29 mouse cellular contexts compared by ENCODE assay signal in the genomic region with DNA sequence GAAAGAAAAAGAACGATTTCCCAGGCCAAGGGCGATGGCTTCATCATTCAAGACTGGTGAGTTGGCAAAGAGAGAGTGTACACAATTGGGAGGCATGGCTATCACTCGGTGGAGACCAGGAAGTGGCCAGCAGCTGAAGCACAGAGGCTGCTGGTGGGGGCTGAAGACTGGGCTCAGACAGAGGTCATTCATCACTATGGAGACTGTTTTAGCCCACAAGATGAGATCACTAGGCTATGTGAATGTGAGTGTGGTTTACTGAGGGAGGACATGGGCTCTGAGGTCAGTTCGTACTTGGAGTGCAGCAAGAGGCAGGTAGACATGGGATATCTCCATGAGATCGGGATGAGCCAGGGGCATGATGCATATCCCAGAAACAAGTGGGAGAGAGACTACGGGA.
DNase-seq lines count a peak whose midpoint lies in the region; ATAC-seq lines count a peak whose summit lies in the region.
"Had no signal": no experiment of that assay in that cellular context is flagged by ENCODE, and none has a peak within 500 bp of the region (broad histone marks: within the 10 kb centered on the region; RNA-seq: fewer than 3 reads in every experiment).

No protein-coding gene starts in this region.

- intact Hi-C loops in heart, postnatal 10 days (cut with DNase I): no loop called here

- H3K9me3 ChIP-seq in kidney, embryonic 15.5 days (replicated peaks): no peaks in the 10 kb centered on the region
- H3K9me3 ChIP-seq: embryonic facial prominence, embryonic 10.5 days; embryonic facial prominence, embryonic 13.5 days; heart, embryonic 12.5 days; heart, embryonic 15.5 days had no signal

- ATAC-seq in kidney, embryonic 15.5 days (replicated peaks; ENCODE audit: low FRiP score): no peak
- ATAC-seq: forebrain, embryonic 14.5 days; forebrain, postnatal 0 days; hindbrain, postnatal 0 days; inflammation-experienced regulatory T-cells, adult 6 months; intestine, embryonic 16.5 days had no signal

- DNase-seq in adrenal gland, adult (ENCODE audit: inconsistent age in 2 of 2, low spot score in 1 of 2): peak; percentile 33 to 67
- DNase-seq in adrenal gland, postnatal 10 days: no peak
- DNase-seq in heart, adult 11 months: peak; percentile 45
- no peak for DNase-seq in heart, postnatal 10 days
- DNase-seq in 3134 (ENCODE audit: extremely low read depth, insufficient read length, low spot score) (peak; percentile 18), NIH3T3 (ENCODE audit: low read depth) (peak; percentile 44)
- no peak for DNase-seq in spleen, postnatal 4 days (ENCODE audit: low spot score in 2 of 2)
- DNase-seq: adrenal gland, postnatal 36 days; cerebellum, adult 11 months; cerebellum, adult 2 months; cerebellum, adult 9-11 months; cerebellum, postnatal 25 days; forebrain, postnatal 0 days; gastrocnemius, adult 2 months; gastrocnemius, postnatal 14 days; heart, adult 18-20 months; heart, postnatal 14 days; heart, postnatal 4 days; kidney, adult 18-20 months had no signal

- WGBS in kidney, embryonic 15.5 days: 87% methylated on average over 6 of the region's 6 CpGs

- no peaks in the 10 kb centered on the region for H3K27me3 ChIP-seq in kidney, embryonic 15.5 days
- H3K27me3 ChIP-seq: embryonic facial prominence, embryonic 13.5 days; heart, embryonic 12.5 days; heart, embryonic 15.5 days had no signal

- peaks cover 2% of the 10 kb centered on the region for H3K4me1 ChIP-seq in kidney, embryonic 15.5 days
- H3K4me1 ChIP-seq: embryonic facial prominence, embryonic 13.5 days; heart, embryonic 12.5 days had no signal

- no peak overlapping the region for H3K27ac ChIP-seq in kidney, embryonic 15.5 days
- H3K27ac ChIP-seq: embryonic facial prominence, embryonic 10.5 days; embryonic facial prominence, embryonic 13.5 days; gastrocnemius, adult 2 months; heart, embryonic 15.5 days; hindbrain, embryonic 14.5 days; hindbrain, postnatal 0 days had no signal

- no peaks in the 10 kb centered on the region for H3K36me3 ChIP-seq in kidney, embryonic 15.5 days
- H3K36me3 ChIP-seq: embryonic facial prominence, embryonic 10.5 days; embryonic facial prominence, embryonic 13.5 days; heart, embryonic 12.5 days; heart, embryonic 15.5 days had no signal

- no peak overlapping the region for H3K4me3 ChIP-seq in kidney, embryonic 15.5 days (replicated peaks)
- H3K4me3 ChIP-seq: embryonic facial prominence, embryonic 10.5 days; embryonic facial prominence, embryonic 13.5 days; gastrocnemius, adult 2 months; heart, embryonic 12.5 days; heart, embryonic 15.5 days had no signal

- no peak overlapping the region for H3K4me2 ChIP-seq in kidney, embryonic 15.5 days
- H3K4me2 ChIP-seq: embryonic facial prominence, embryonic 13.5 days; heart, embryonic 12.5 days; heart, embryonic 15.5 days; hindbrain, embryonic 14.5 days had no signal

- H3K9ac ChIP-seq in kidney, embryonic 15.5 days: no peak overlapping the region
- H3K9ac ChIP-seq: embryonic facial prominence, embryonic 13.5 days; forebrain, postnatal 0 days; heart, embryonic 12.5 days; heart, embryonic 15.5 days; hindbrain, embryonic 14.5 days had no signal

Comparison
In these comparisons a context has a peak if more than half of its experiments do, and no peak if none do; other contexts are left out.
1. DNase-seq: peak in adrenal gland, adult (2 of 2), heart, adult 11 months (single experiment), 3134 (single experiment) and NIH3T3 (single experiment); none in adrenal gland, postnatal 10 days (single experiment), heart, postnatal 10 days (0 of 2) and spleen, postnatal 4 days (0 of 2).